Mouse (Mus musculus): ENCODE results near the gene Fhit. TPM values are rescaled to one million over a fixed set of nuclear protein-coding genes. Genes with fewer than 3 reads are reported as not detected.

The Fhit gene
- polyA plus RNA-seq, 1 experiment from 2014 or later, result 1.7 TPM

GRCm38 (mm10) chr14:9600271-9600670 lies 1561.6 kb downstream of the Fhit start:
- CTCF ChIA-PET, result no interaction called here
- DNase-seq (ENCODE audit: low read depth, low spot score) (no peak), ATAC-seq (no peak)
- H3K27me3 ChIP-seq, result no peaks in the 10 kb centered on the region
- TF ChIP-seq CTCF (IDR thresholded peaks at IDR 0.05), result no peak
- in situ Hi-C loops (cut with MboI; ENCODE audit: low pct_unique_long_range_greater_than_20kb), result no loop called here
- POLR2A ChIA-PET, result interaction anchor here (1.0 kb wide), 1 partner anchor 186 kb away, joined by 3 read pairs; no protein-coding TSS in a partner anchor

GRCm38 (mm10) chr14:9597460-9597977 lies 1564.3 kb downstream of the Fhit start:
- H3K27me3 ChIP-seq, result no peaks in the 10 kb centered on the region
- DNase-seq (ENCODE audit: low read depth, low spot score) (no peak), ATAC-seq (no peak)
- ChIA-PET POLR2A (no interaction called here), CTCF (no interaction called here)
- TF ChIP-seq CTCF (IDR thresholded peaks at IDR 0.05), result no peak
- in situ Hi-C loops (cut with MboI; ENCODE audit: low pct_unique_long_range_greater_than_20kb), result no loop called here

GRCm38 (mm10) chr14:9589121-9589520 lies 1572.7 kb downstream of the Fhit start:
- ChIA-PET CTCF (no interaction called here), POLR2A (no interaction called here)
- TF ChIP-seq CTCF (IDR thresholded peaks at IDR 0.05), result no peak
- DNase-seq (ENCODE audit: low read depth, low spot score) (no peak), ATAC-seq (no peak)
- in situ Hi-C loops (cut with MboI; ENCODE audit: low pct_unique_long_range_greater_than_20kb), result no loop called here
- no peaks in the 10 kb centered on the region for H3K27me3 ChIP-seq

- no peak for DNase-seq (ENCODE audit: low read depth, low spot score)
- POLR2A ChIA-PET, result no interaction called here
- no peaks in the 10 kb centered on the region for H3K27me3 ChIP-seq
- CTCF ChIA-PET, result no interaction called here
- no peak for TF ChIP-seq CTCF (IDR thresholded peaks at IDR 0.05)
- ATAC-seq, result no peak
- in situ Hi-C loops (cut with MboI; ENCODE audit: low pct_unique_long_range_greater_than_20kb), result no loop called here
Observed at GRCm38 (mm10) chr14:9587900-9588299, 1573.9 kb downstream of the Fhit start.

GRCm38 (mm10) chr14:9583227-9584155 lies 1578.3 kb downstream of the Fhit start:
- no peak for ATAC-seq
- no peaks in the 10 kb centered on the region for H3K27me3 ChIP-seq
- no peak for DNase-seq (ENCODE audit: low read depth, low spot score)
- CTCF ChIA-PET, result no interaction called here
- POLR2A ChIA-PET, result no interaction called here
- TF ChIP-seq CTCF (IDR thresholded peaks at IDR 0.05), result no peak
- in situ Hi-C loops (cut with MboI; ENCODE audit: low pct_unique_long_range_greater_than_20kb), result no loop called here

GRCm38 (mm10) chr14:9556333-9556732 lies 1605.5 kb downstream of the Fhit start:
- no peaks in the 10 kb centered on the region for H3K27me3 ChIP-seq
- no peak for TF ChIP-seq CTCF (IDR thresholded peaks at IDR 0.05)
- ChIA-PET POLR2A (no interaction called here), CTCF (interaction anchor here (1.0 kb wide), 1 partner anchor 12 kb away, joined by 3 read pairs; no protein-coding TSS in a partner anchor)
- in situ Hi-C loops (cut with MboI; ENCODE audit: low pct_unique_long_range_greater_than_20kb), result no loop called here
- DNase-seq (ENCODE audit: low read depth, low spot score) (no peak), ATAC-seq (no peak)

GRCm38 (mm10) chr14:9555807-9556206 lies 1606.0 kb downstream of the Fhit start:
- no peaks in the 10 kb centered on the region for H3K27me3 ChIP-seq
- ChIA-PET POLR2A (no interaction called here), CTCF (interaction anchor here (1.0 kb wide), 1 partner anchor 11 kb away, joined by 3 read pairs; no protein-coding TSS in a partner anchor)
- in situ Hi-C loops (cut with MboI; ENCODE audit: low pct_unique_long_range_greater_than_20kb), result no loop called here
- no peak for TF ChIP-seq CTCF (IDR thresholded peaks at IDR 0.05)
- ATAC-seq (no peak), DNase-seq (ENCODE audit: low read depth, low spot score) (no peak)

GRCm38 (mm10) chr14:9552149-9552548 lies 1609.7 kb downstream of the Fhit start:
- ATAC-seq, result no peak
- H3K27me3 ChIP-seq, result no peaks in the 10 kb centered on the region
- no peak for DNase-seq (ENCODE audit: low read depth, low spot score)
- in situ Hi-C loops (cut with MboI; ENCODE audit: low pct_unique_long_range_greater_than_20kb), result no loop called here
- TF ChIP-seq CTCF (IDR thresholded peaks at IDR 0.05), result no peak
- ChIA-PET POLR2A (no interaction called here), CTCF (interaction anchor here (1.2 kb wide), 1 partner anchor 776 kb away, joined by 3 read pairs; no protein-coding TSS in a partner anchor)

GRCm38 (mm10) chr14:9547952-9548351 lies 1613.9 kb downstream of the Fhit start:
- CTCF ChIA-PET, result interaction anchor here (1.6 kb wide), 1 partner anchor 11 kb away, joined by 5 read pairs; no protein-coding TSS in a partner anchor
- TF ChIP-seq CTCF (IDR thresholded peaks at IDR 0.05), result no peak
- in situ Hi-C loops (cut with MboI; ENCODE audit: low pct_unique_long_range_greater_than_20kb), result no loop called here
- POLR2A ChIA-PET, result no interaction called here
- peak; percentile 31 for DNase-seq (ENCODE audit: low read depth, low spot score)
- peak; percentile 88 for ATAC-seq
- no peaks in the 10 kb centered on the region for H3K27me3 ChIP-seq

GRCm38 (mm10) chr14:9544364-9544763 lies 1617.5 kb downstream of the Fhit start:
- no peak for TF ChIP-seq CTCF (IDR thresholded peaks at IDR 0.05)
- ChIA-PET POLR2A (no interaction called here), CTCF (interaction anchor here (0.7 to 1.2 kb wide), 3 partner anchors 10 to 14 kb away, joined by 3 read pairs; no protein-coding TSS in a partner anchor)
- DNase-seq (ENCODE audit: low read depth, low spot score) (no peak), ATAC-seq (no peak)
- peaks cover 3% of the 10 kb centered on the region for H3K27me3 ChIP-seq
- in situ Hi-C loops (cut with MboI; ENCODE audit: low pct_unique_long_range_greater_than_20kb), result no loop called here

- ChIA-PET POLR2A (no interaction called here), CTCF (interaction anchor here (1.2 kb wide), 1 partner anchor 8 kb away, joined by 3 read pairs; no protein-coding TSS in a partner anchor)
- in situ Hi-C loops (cut with MboI; ENCODE audit: low pct_unique_long_range_greater_than_20kb), result no loop called here
- ATAC-seq, result no peak
- H3K27me3 ChIP-seq, result no peaks in the 10 kb centered on the region
- no peak for TF ChIP-seq CTCF (IDR thresholded peaks at IDR 0.05)
- no peak for DNase-seq (ENCODE audit: low read depth, low spot score)
Observed at GRCm38 (mm10) chr14:9535491-9535890, 1626.3 kb downstream of the Fhit start.

All from Patski (cell line).